ENCODE assay signal across 13 mouse cellular contexts in genomic region chr15:65452258-65453028, GRCm38 (mm10).
DNase-seq lines count a peak whose midpoint lies in the region; ATAC-seq lines count a peak whose summit lies in the region.
"Had no signal": no experiment of that assay in that cellular context is flagged by ENCODE, and none has a peak within 500 bp of the region (broad histone marks: within the 10 kb centered on the region; RNA-seq: fewer than 3 reads in every experiment).

No protein-coding gene starts in this region.

- H3K9ac ChIP-seq in hindbrain, embryonic 13.5 days, result no peak overlapping the region
- H3K9ac ChIP-seq: liver, embryonic 12.5 days; midbrain, embryonic 15.5 days had no signal

- ATAC-seq in hindbrain, embryonic 13.5 days (ENCODE audit: low FRiP score), result 0 out of 2 replicates have a peak, but pooled peaks have one; percentile 24
- ATAC-seq: liver, embryonic 12.5 days; midbrain, embryonic 15.5 days had no signal

- H3K36me3 ChIP-seq in hindbrain, embryonic 13.5 days, result no peaks in the 10 kb centered on the region
- no peaks in the 10 kb centered on the region for H3K36me3 ChIP-seq in hindbrain, embryonic 10.5 days
- H3K36me3 ChIP-seq: liver, embryonic 12.5 days; midbrain, embryonic 15.5 days had no signal

- no peak overlapping the region for H3K4me3 ChIP-seq in hindbrain, embryonic 13.5 days
- no peak overlapping the region for H3K4me3 ChIP-seq in hindbrain, embryonic 10.5 days
- H3K4me3 ChIP-seq: liver, embryonic 12.5 days; midbrain, embryonic 15.5 days had no signal

- H3K27ac ChIP-seq in hindbrain, embryonic 13.5 days, result no peak overlapping the region
- H3K27ac ChIP-seq in hindbrain, embryonic 10.5 days, result no peak overlapping the region
- H3K27ac ChIP-seq: kidney, postnatal 0 days; liver, embryonic 12.5 days; midbrain, embryonic 15.5 days had no signal

- H3K9me3 ChIP-seq in hindbrain, embryonic 13.5 days, result no peaks in the 10 kb centered on the region
- no peaks in the 10 kb centered on the region for H3K9me3 ChIP-seq in hindbrain, embryonic 10.5 days
- H3K9me3 ChIP-seq: liver, embryonic 12.5 days; midbrain, embryonic 15.5 days had no signal

- no peaks in the 10 kb centered on the region for H3K27me3 ChIP-seq in hindbrain, embryonic 13.5 days
- H3K27me3 ChIP-seq in hindbrain, embryonic 10.5 days (ENCODE audit: insufficient read depth, poor library complexity, severe bottlenecking), result no peaks in the 10 kb centered on the region
- H3K27me3 ChIP-seq: liver, embryonic 12.5 days; midbrain, embryonic 15.5 days had no signal

- 0 out of 2 replicates have a peak, but pooled peaks cover 5% of the 10 kb centered on the region for H3K4me1 ChIP-seq in hindbrain, embryonic 13.5 days (replicated peaks)
- H3K4me1 ChIP-seq in hindbrain, embryonic 10.5 days (replicated peaks), result no peaks in the 10 kb centered on the region
- H3K4me1 ChIP-seq: liver, embryonic 12.5 days; midbrain, embryonic 15.5 days had no signal

- 82% methylated on average over 4 of the region's 4 CpGs for WGBS in hindbrain, embryonic 13.5 days
- WGBS in hindbrain, embryonic 10.5 days, result 82% methylated on average over 4 of the region's 4 CpGs

- no peak overlapping the region for H3K4me2 ChIP-seq in hindbrain, embryonic 13.5 days
- H3K4me2 ChIP-seq: liver, embryonic 12.5 days; midbrain, embryonic 15.5 days had no signal

- no peak for DNase-seq in hindbrain, embryonic 10.5 days (ENCODE audit: low spot score)
- peak; percentile 78 for DNase-seq in brain, adult 2 months (ENCODE audit: low read depth, low spot score)
- peak; percentile 90 for DNase-seq in cerebellum, postnatal 10 days
- peak; percentile 63 to 72 for DNase-seq in layer of hippocampus, adult 8-10 months (ENCODE audit: low spot score in 2 of 2)
- no peak for DNase-seq in spleen, postnatal 14 days (ENCODE audit: low spot score in 2 of 2)
- no peak for DNase-seq in c-Kit-positive CD71-positive TER-119-positive erythroid progenitor cells, embryonic 14.5 days (ENCODE audit: low spot score)
- DNase-seq in kidney, postnatal 25 days, result no peak
- DNase-seq: adrenal gland, adult 2 months; thymus, postnatal 14 days had no signal

Comparison
In these comparisons a context has a peak if more than half of its experiments do, and no peak if none do; other contexts are left out.
1. DNase-seq: peak in brain, adult 2 months (single experiment), cerebellum, postnatal 10 days (2 of 2) and layer of hippocampus, adult 8-10 months (2 of 2); none in hindbrain, embryonic 10.5 days (single experiment), spleen, postnatal 14 days (0 of 2), c-Kit-positive CD71-positive TER-119-positive erythroid progenitor cells, embryonic 14.5 days (single experiment) and kidney, postnatal 25 days (0 of 2).